Comparison of ENCODE assay signal across 8 mouse cellular contexts in genomic region chr9:69623312-69623711, GRCm38 (mm10).
DNase-seq lines count a peak whose midpoint lies in the region; ATAC-seq and TF ChIP-seq lines count a peak whose summit lies in the region.

No protein-coding gene starts in this region.

- H3K27me3 ChIP-seq in kidney, embryonic 15.5 days, result peaks cover 10% of the 10 kb centered on the region
- H3K27me3 ChIP-seq in hindbrain, postnatal 0 days (ENCODE audit: insufficient read depth, low read length), result no peaks in the 10 kb centered on the region
- no peaks in the 10 kb centered on the region for H3K27me3 ChIP-seq in limb, embryonic 14.5 days (ENCODE audit: control insufficient read depth, insufficient read depth, low read length)

- ATAC-seq in kidney, embryonic 15.5 days (replicated peaks; ENCODE audit: low FRiP score), result no peak
- no peak for ATAC-seq in hindbrain, postnatal 0 days
- ATAC-seq in limb, embryonic 14.5 days (ENCODE audit: low FRiP score, low read depth), result no peak

- peak; percentile 87 for TF ChIP-seq CTCF in hindbrain, postnatal 0 days (IDR thresholded peaks at IDR 0.05; ENCODE audit: low read depth)

- H3K36me3 ChIP-seq in kidney, embryonic 15.5 days, result no peaks in the 10 kb centered on the region
- no peaks in the 10 kb centered on the region for H3K36me3 ChIP-seq in hindbrain, postnatal 0 days (ENCODE audit: insufficient read depth, low read length)
- no peaks in the 10 kb centered on the region for H3K36me3 ChIP-seq in limb, embryonic 14.5 days (ENCODE audit: control insufficient read depth, insufficient read depth, low read length)

- H3K9me3 ChIP-seq in kidney, embryonic 15.5 days (replicated peaks), result no peaks in the 10 kb centered on the region
- no peaks in the 10 kb centered on the region for H3K9me3 ChIP-seq in hindbrain, postnatal 0 days (ENCODE audit: low read length)
- H3K9me3 ChIP-seq in limb, embryonic 14.5 days (ENCODE audit: control insufficient read depth, low read length), result no peaks in the 10 kb centered on the region

- 20% methylated on average over 7 of the region's 7 CpGs for WGBS in kidney, embryonic 15.5 days
- WGBS in hindbrain, postnatal 0 days, result 19% methylated on average over 7 of the region's 7 CpGs
- 20% methylated on average over 7 of the region's 7 CpGs for WGBS in limb, embryonic 14.5 days

- H3K27ac ChIP-seq in kidney, embryonic 15.5 days, result no peak overlapping the region
- H3K27ac ChIP-seq in hindbrain, postnatal 0 days, result no peak overlapping the region
- H3K27ac ChIP-seq in limb, embryonic 14.5 days (replicated peaks; ENCODE audit: low read depth, low read length), result no peak overlapping the region

- H3K4me1 ChIP-seq in kidney, embryonic 15.5 days, result no peaks in the 10 kb centered on the region
- H3K4me1 ChIP-seq in hindbrain, postnatal 0 days (ENCODE audit: insufficient read depth, low read length), result no peaks in the 10 kb centered on the region
- no peaks in the 10 kb centered on the region for H3K4me1 ChIP-seq in limb, embryonic 14.5 days (ENCODE audit: control insufficient read depth, insufficient read depth, low read length)

- no peak overlapping the region for H3K4me3 ChIP-seq in kidney, embryonic 15.5 days (replicated peaks)
- no peak overlapping the region for H3K4me3 ChIP-seq in hindbrain, postnatal 0 days (ENCODE audit: low read length)
- H3K4me3 ChIP-seq in limb, embryonic 14.5 days (replicated peaks; ENCODE audit: low read length), result no peak overlapping the region

- no peak for TF ChIP-seq POLR2A in limb, embryonic 14.5 days (IDR thresholded peaks at IDR 0.05; ENCODE audit: borderline replicate concordance, extremely low read depth, insufficient read depth, insufficient read length)

- no peak overlapping the region for H3K4me2 ChIP-seq in kidney, embryonic 15.5 days
- no peak overlapping the region for H3K4me2 ChIP-seq in hindbrain, postnatal 0 days (ENCODE audit: low read depth, low read length)
- H3K4me2 ChIP-seq in limb, embryonic 14.5 days (replicated peaks; ENCODE audit: low read depth, low read length, severe bottlenecking), result no peak overlapping the region

- DNase-seq in kidney, adult 11 months, result peak; percentile 16
- DNase-seq in ZHBTc4 (ENCODE audit: low read depth, low spot score), result peak; percentile 77
- DNase-seq in cerebellum, postnatal 4 days (ENCODE audit: low spot score in 2 of 2), result peak; percentile 58 to 78
- peak; percentile 86 for DNase-seq in hindbrain, postnatal 0 days (ENCODE audit: low spot score)
- peak; percentile 88 for DNase-seq in limb, embryonic 14.5 days (ENCODE audit: low spot score)
- DNase-seq in right cerebral cortex, postnatal 14 days, result peak; percentile 71
- DNase-seq in urinary bladder, postnatal 36 days (ENCODE audit: low spot score in 2 of 2), result peak; percentile 49 to 65

- H3K9ac ChIP-seq in kidney, embryonic 15.5 days, result no peak overlapping the region
- H3K9ac ChIP-seq in hindbrain, postnatal 0 days (replicated peaks; ENCODE audit: low read length), result no peak overlapping the region
- no peak overlapping the region for H3K9ac ChIP-seq in limb, embryonic 14.5 days (ENCODE audit: low read depth, low read length, severe bottlenecking)

Comparison
In these comparisons a context has a peak if more than half of its experiments do, and no peak if none do; other contexts are left out.
1. DNase-seq: peak in every context shown above with its lines; median percentile 88 in limb, embryonic 14.5 days; 86 in hindbrain, postnatal 0 days; 77 in ZHBTc4; 71 in right cerebral cortex, postnatal 14 days; 68 in cerebellum, postnatal 4 days; 57 in urinary bladder, postnatal 36 days; 16 in kidney, adult 11 months.